Mouse (Mus musculus) small intestine, adult 2 months (tissue): Measurements from ENCODE around the gene Gm26620.

Experiments used
- CTCF ChIP-seq: fragments of 200-500 bp; IDR thresholded peaks from 2 replicates; pipeline ENCODE4 v1.5.1; 2012; ENCODE audit warnings: low read depth, mild to moderate bottlenecking, control low read depth, inconsistent platforms, low read length, moderate library complexity, mixed read lengths; ENCODE audit not compliant: insufficient replicate concordance, insufficient read length; ENCODE audit errors: extremely low read depth
- POLR2A ChIP-seq: fragments of 200-500 bp; IDR thresholded peaks from 2 replicates; pipeline ENCODE4 v1.6.1; 2012; ENCODE audit warnings: low read depth, mild to moderate bottlenecking, control low read depth, inconsistent platforms, low read length, moderate library complexity

DNA sequence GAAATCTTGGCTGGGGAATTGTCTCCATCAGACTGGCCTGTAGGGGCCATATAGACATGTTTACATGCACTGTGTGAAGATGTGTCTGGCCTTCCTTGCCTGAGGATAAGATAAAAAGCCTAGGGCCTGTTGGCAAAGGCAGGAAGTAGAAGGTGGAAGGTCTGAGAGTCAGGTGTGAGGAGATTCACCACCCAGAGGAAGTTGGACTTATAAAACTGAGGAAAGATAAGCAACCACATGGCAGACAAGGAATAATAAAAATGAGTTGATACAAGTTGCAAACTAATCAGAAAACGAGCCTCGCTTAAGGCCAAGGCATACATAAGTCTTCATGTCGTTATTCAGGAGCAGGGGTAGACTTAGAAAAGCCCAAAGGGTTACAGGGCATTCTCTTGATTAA, 9.2 kb upstream of the Gm26620 start:
- TF ChIP-seq CTCF: no peak
- TF ChIP-seq POLR2A: no peak
